Mouse (Mus musculus): ENCODE measurements around the gene Irak1. TPM values are rescaled to one million over a fixed set of nuclear protein-coding genes. Genes with fewer than 3 reads are reported as not detected.
A peak's percentile ranks its signal among the peaks of the same experiment; 100 is the strongest.

Gene Irak1
- polyA plus RNA-seq, 1 experiment from 2014 or later: 39.8 TPM

- no peak for ATAC-seq
Measured at GRCm38 (mm10) chrX:74006401-74006800, 17.3 kb downstream of the Irak1 start.

GRCm38 (mm10) chrX:74003644-74004043 lies 20.1 kb downstream of the Irak1 start:
- Histone ChIP-seq H3K27me3 (replicated peaks; ENCODE audit: control insufficient read depth, insufficient read depth, low read length) (no peaks in the 10 kb centered on the region), H3K4me2 (ENCODE audit: low read length) (no peak overlapping the region), H3K36me3 (ENCODE audit: control insufficient read depth, insufficient read depth) (no peaks in the 10 kb centered on the region), H3K9ac (replicated peaks; ENCODE audit: low read depth, low read length) (no peak overlapping the region), H3K9me3 (ENCODE audit: control insufficient read depth, low read length) (no peaks in the 10 kb centered on the region), H3K4me3 (replicated peaks; ENCODE audit: low read length) (no peak overlapping the region), H3K4me1 (replicated peaks; ENCODE audit: control insufficient read depth, insufficient read depth, low read length) (0 out of 2 replicates have a peak, but pooled peaks cover 3% of the 10 kb centered on the region), H3K27ac (ENCODE audit: low read length) (no peak overlapping the region)
- no peak for ATAC-seq
- WGBS: 77% methylated on average over 2 of the region's 2 CpGs

More at GRCm38 (mm10) chrX:74006401-74006800, 17.3 kb downstream of the Irak1 start:
- no peaks in the 10 kb centered on the region for H3K36me3 ChIP-seq (ENCODE audit: control insufficient read depth, insufficient read depth)
- H3K4me2 ChIP-seq (ENCODE audit: low read length): no peak overlapping the region
- H3K27ac ChIP-seq (ENCODE audit: low read length): no peak overlapping the region
- no peaks in the 10 kb centered on the region for H3K9me3 ChIP-seq (ENCODE audit: control insufficient read depth, low read length)
- H3K4me1 ChIP-seq (replicated peaks; ENCODE audit: control insufficient read depth, insufficient read depth, low read length): no peaks in the 10 kb centered on the region
- WGBS: 84% methylated on average over 21 of the region's 21 CpGs
- H3K9ac ChIP-seq (replicated peaks; ENCODE audit: low read depth, low read length): no peak overlapping the region
- no peak overlapping the region for H3K4me3 ChIP-seq (replicated peaks; ENCODE audit: low read length)
- H3K27me3 ChIP-seq (replicated peaks; ENCODE audit: control insufficient read depth, insufficient read depth, low read length): no peaks in the 10 kb centered on the region

GRCm38 (mm10) chrX:74001024-74001423 lies 22.7 kb downstream of the Irak1 start:
- WGBS: 85% methylated on average over 3 of the region's 3 CpGs
- no peak for ATAC-seq
- Histone ChIP-seq H3K4me2 (ENCODE audit: low read length) (no peak overlapping the region), H3K36me3 (ENCODE audit: control insufficient read depth, insufficient read depth) (no peaks in the 10 kb centered on the region), H3K27me3 (replicated peaks; ENCODE audit: control insufficient read depth, insufficient read depth, low read length) (no peaks in the 10 kb centered on the region), H3K4me1 (replicated peaks; ENCODE audit: control insufficient read depth, insufficient read depth, low read length) (0 out of 2 replicates have a peak, but pooled peaks cover 3% of the 10 kb centered on the region), H3K9ac (replicated peaks; ENCODE audit: low read depth, low read length) (no peak overlapping the region), H3K9me3 (ENCODE audit: control insufficient read depth, low read length) (no peaks in the 10 kb centered on the region), H3K4me3 (replicated peaks; ENCODE audit: low read length) (no peak overlapping the region), H3K27ac (ENCODE audit: low read length) (no peak overlapping the region)

- H3K4me3 ChIP-seq (replicated peaks; ENCODE audit: low read length): no peak overlapping the region
- H3K4me1 ChIP-seq (replicated peaks; ENCODE audit: control insufficient read depth, insufficient read depth, low read length): 0 out of 2 replicates have a peak, but pooled peaks cover 3% of the 10 kb centered on the region
- peak; percentile 93 for ATAC-seq
- 25% methylated on average over 8 of the region's 8 CpGs for WGBS
- no peak overlapping the region for H3K9ac ChIP-seq (replicated peaks; ENCODE audit: low read depth, low read length)
- H3K36me3 ChIP-seq (ENCODE audit: control insufficient read depth, insufficient read depth): no peaks in the 10 kb centered on the region
- no peaks in the 10 kb centered on the region for H3K27me3 ChIP-seq (replicated peaks; ENCODE audit: control insufficient read depth, insufficient read depth, low read length)
- peak overlapping the region; percentile 12; the same call in 1 of the 2 replicates for H3K4me2 ChIP-seq (ENCODE audit: low read length)
- no peaks in the 10 kb centered on the region for H3K9me3 ChIP-seq (ENCODE audit: control insufficient read depth, low read length)
- peak overlapping the region; percentile 62 for H3K27ac ChIP-seq (ENCODE audit: low read length)
Measured at GRCm38 (mm10) chrX:73998911-73999869, 24.5 kb downstream of the Irak1 start.

GRCm38 (mm10) chrX:73977783-73978182 lies 45.9 kb downstream of the Irak1 start:
- H3K9ac ChIP-seq (replicated peaks; ENCODE audit: low read depth, low read length): no peak overlapping the region
- H3K9me3 ChIP-seq (ENCODE audit: control insufficient read depth, low read length): no peaks in the 10 kb centered on the region
- no peak overlapping the region for H3K4me2 ChIP-seq (ENCODE audit: low read length)
- no peaks in the 10 kb centered on the region for H3K36me3 ChIP-seq (ENCODE audit: control insufficient read depth, insufficient read depth)
- 90% methylated on average over 1 of the region's 1 CpGs for WGBS
- ATAC-seq: no peak
- no peak overlapping the region for H3K27ac ChIP-seq (ENCODE audit: low read length)
- H3K4me1 ChIP-seq (replicated peaks; ENCODE audit: control insufficient read depth, insufficient read depth, low read length): no peaks in the 10 kb centered on the region
- no peak overlapping the region for H3K4me3 ChIP-seq (replicated peaks; ENCODE audit: low read length)
- no peaks in the 10 kb centered on the region for H3K27me3 ChIP-seq (replicated peaks; ENCODE audit: control insufficient read depth, insufficient read depth, low read length)

- 97% methylated on average over 2 of the region's 2 CpGs for WGBS
- no peaks in the 10 kb centered on the region for H3K9me3 ChIP-seq (ENCODE audit: control insufficient read depth, low read length)
- H3K36me3 ChIP-seq (ENCODE audit: control insufficient read depth, insufficient read depth): no peaks in the 10 kb centered on the region
- no peak overlapping the region for H3K9ac ChIP-seq (replicated peaks; ENCODE audit: low read depth, low read length)
- no peak overlapping the region for H3K4me3 ChIP-seq (replicated peaks; ENCODE audit: low read length)
- H3K27ac ChIP-seq (ENCODE audit: low read length): no peak overlapping the region
- no peak for ATAC-seq
- no peaks in the 10 kb centered on the region; the same call in 1 of the 2 replicates for H3K27me3 ChIP-seq (replicated peaks; ENCODE audit: control insufficient read depth, insufficient read depth, low read length)
- no peak overlapping the region for H3K4me2 ChIP-seq (ENCODE audit: low read length)
- H3K4me1 ChIP-seq (replicated peaks; ENCODE audit: control insufficient read depth, insufficient read depth, low read length): no peaks in the 10 kb centered on the region
Measured at GRCm38 (mm10) chrX:73976283-73976682, 47.4 kb downstream of the Irak1 start.

GRCm38 (mm10) chrX:73972774-73973173 lies 50.9 kb downstream of the Irak1 start:
- H3K9ac ChIP-seq (replicated peaks; ENCODE audit: low read depth, low read length): no peak overlapping the region
- ATAC-seq: no peak
- H3K36me3 ChIP-seq (ENCODE audit: control insufficient read depth, insufficient read depth): no peaks in the 10 kb centered on the region
- H3K9me3 ChIP-seq (ENCODE audit: control insufficient read depth, low read length): no peaks in the 10 kb centered on the region
- no peaks in the 10 kb centered on the region; the same call in 1 of the 2 replicates for H3K27me3 ChIP-seq (replicated peaks; ENCODE audit: control insufficient read depth, insufficient read depth, low read length)
- no peak overlapping the region for H3K4me2 ChIP-seq (ENCODE audit: low read length)
- no peak overlapping the region for H3K27ac ChIP-seq (ENCODE audit: low read length)
- 78% methylated on average over 4 of the region's 4 CpGs for WGBS
- H3K4me1 ChIP-seq (replicated peaks; ENCODE audit: control insufficient read depth, insufficient read depth, low read length): peaks cover 3% of the 10 kb centered on the region; the same call in 1 of the 2 replicates
- H3K4me3 ChIP-seq (replicated peaks; ENCODE audit: low read length): no peak overlapping the region

GRCm38 (mm10) chrX:73970781-73971180 lies 52.9 kb downstream of the Irak1 start:
- no peaks in the 10 kb centered on the region; the same call in 1 of the 2 replicates for H3K27me3 ChIP-seq (replicated peaks; ENCODE audit: control insufficient read depth, insufficient read depth, low read length)
- no peaks in the 10 kb centered on the region for H3K36me3 ChIP-seq (ENCODE audit: control insufficient read depth, insufficient read depth)
- no peak overlapping the region for H3K4me3 ChIP-seq (replicated peaks; ENCODE audit: low read length)
- H3K4me1 ChIP-seq (replicated peaks; ENCODE audit: control insufficient read depth, insufficient read depth, low read length): peaks cover 3% of the 10 kb centered on the region; the same call in 1 of the 2 replicates
- no peak overlapping the region for H3K27ac ChIP-seq (ENCODE audit: low read length)
- no peak for ATAC-seq
- H3K9ac ChIP-seq (replicated peaks; ENCODE audit: low read depth, low read length): no peak overlapping the region
- no peaks in the 10 kb centered on the region for H3K9me3 ChIP-seq (ENCODE audit: control insufficient read depth, low read length)
- H3K4me2 ChIP-seq (ENCODE audit: low read length): no peak overlapping the region

GRCm38 (mm10) chrX:73969729-73970128 lies 54.0 kb downstream of the Irak1 start:
- no peak overlapping the region for H3K27ac ChIP-seq (ENCODE audit: low read length)
- ATAC-seq: no peak
- no peak overlapping the region for H3K9ac ChIP-seq (replicated peaks; ENCODE audit: low read depth, low read length)
- H3K4me2 ChIP-seq (ENCODE audit: low read length): no peak overlapping the region
- H3K4me1 ChIP-seq (replicated peaks; ENCODE audit: control insufficient read depth, insufficient read depth, low read length): peaks cover 3% of the 10 kb centered on the region; the same call in 1 of the 2 replicates
- no peaks in the 10 kb centered on the region; the same call in 1 of the 2 replicates for H3K27me3 ChIP-seq (replicated peaks; ENCODE audit: control insufficient read depth, insufficient read depth, low read length)
- no peaks in the 10 kb centered on the region for H3K36me3 ChIP-seq (ENCODE audit: control insufficient read depth, insufficient read depth)
- H3K4me3 ChIP-seq (replicated peaks; ENCODE audit: low read length): no peak overlapping the region
- H3K9me3 ChIP-seq (ENCODE audit: control insufficient read depth, low read length): no peaks in the 10 kb centered on the region
- WGBS: 95% methylated on average over 2 of the region's 2 CpGs
